20 mouse cellular contexts compared by ENCODE assay signal in the genomic region with DNA sequence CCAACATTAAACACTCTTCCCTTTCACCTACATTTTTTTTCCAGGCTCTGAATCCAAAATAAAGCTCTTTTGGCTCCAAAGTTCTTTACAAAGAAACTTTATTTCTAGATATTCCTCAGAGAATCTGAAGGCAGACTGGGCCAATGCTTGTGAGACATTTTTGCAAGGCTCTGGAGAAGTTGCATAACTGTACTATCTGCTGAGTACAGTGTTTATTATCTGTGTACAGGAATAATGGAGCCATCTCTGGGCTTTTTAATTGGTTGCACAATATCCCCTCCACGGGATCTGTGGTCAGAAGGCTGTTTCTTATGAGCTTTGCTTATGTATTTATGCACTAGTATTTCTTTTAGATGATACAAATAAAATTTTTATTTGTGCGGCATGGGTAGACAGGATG. TPM values are rescaled to one million over a fixed set of nuclear protein-coding genes. Genes with fewer than 3 reads are reported as not detected.
A peak's percentile ranks its signal among the peaks of the same experiment; 100 is the strongest.
DNase-seq lines count a peak whose midpoint lies in the region; ATAC-seq and TF ChIP-seq lines count a peak whose summit lies in the region.
"Had no signal": no experiment of that assay in that cellular context is flagged by ENCODE, and none has a peak within 500 bp of the region (broad histone marks: within the 10 kb centered on the region; RNA-seq: fewer than 3 reads in every experiment).

No protein-coding gene starts in this region.

- H3K4me2 ChIP-seq in kidney, embryonic 16.5 days (replicated peaks; ENCODE audit: low read depth, low read length): no peak overlapping the region
- H3K4me2 ChIP-seq: embryonic facial prominence, embryonic 12.5 days; hindbrain, embryonic 14.5 days; liver, embryonic 11.5 days; midbrain, embryonic 13.5 days had no signal

- H3K4me3 ChIP-seq in kidney, embryonic 16.5 days (ENCODE audit: low read length): no peak overlapping the region
- no peak overlapping the region for H3K4me3 ChIP-seq in forebrain, embryonic 10.5 days
- H3K4me3 ChIP-seq in thymus, adult 2 months (ENCODE audit: control insufficient read depth, insufficient read depth, low read length): no peak overlapping the region
- H3K4me3 ChIP-seq: embryonic facial prominence, embryonic 12.5 days; midbrain, embryonic 13.5 days had no signal

- no peaks in the 10 kb centered on the region for H3K36me3 ChIP-seq in kidney, embryonic 16.5 days (ENCODE audit: insufficient read depth, low read length)
- H3K36me3 ChIP-seq in forebrain, embryonic 10.5 days (replicated peaks): no peaks in the 10 kb centered on the region
- H3K36me3 ChIP-seq in thymus, adult 2 months (ENCODE audit: control insufficient read depth, insufficient read depth, low read length): no peaks in the 10 kb centered on the region
- H3K36me3 ChIP-seq: embryonic facial prominence, embryonic 12.5 days; midbrain, embryonic 13.5 days had no signal

- DNase-seq in gastrocnemius, adult 18-20 months (ENCODE audit: low spot score): peak; percentile 4
- DNase-seq in gastrocnemius, adult 8-10 months (ENCODE audit: low spot score in 2 of 2): no peak
- no peak for DNase-seq in kidney, adult 18-20 months
- DNase-seq in 3T3-L1 (ENCODE audit: low read depth, low spot score): peak; percentile 7
- peak; percentile 24 for DNase-seq in fibroblast of lung, adult 2 months (ENCODE audit: low read depth)
- no peak for DNase-seq in forebrain, embryonic 10.5 days (ENCODE audit: extremely low spot score, low spot score)
- DNase-seq in thymus, adult 2 months: no peak
- DNase-seq: adrenal gland, postnatal 10 days; cerebellum, adult 2 months; forebrain, postnatal 0 days; gastrocnemius, postnatal 25 days; left cerebral cortex, postnatal 4 days; retina, postnatal 1 day; thymus, postnatal 4 days had no signal

- WGBS in kidney, embryonic 16.5 days: 66% methylated on average over 2 of the region's 2 CpGs
- WGBS in forebrain, embryonic 10.5 days: 90% methylated on average over 2 of the region's 2 CpGs
- 74% methylated on average over 2 of the region's 2 CpGs for WGBS in thymus, adult 2 months

- H3K9ac ChIP-seq in kidney, embryonic 16.5 days (replicated peaks; ENCODE audit: low read length): no peak overlapping the region
- H3K9ac ChIP-seq: embryonic facial prominence, embryonic 12.5 days; forebrain, postnatal 0 days; hindbrain, embryonic 14.5 days; midbrain, embryonic 13.5 days had no signal

- H3K4me1 ChIP-seq in kidney, embryonic 16.5 days (ENCODE audit: insufficient read depth, low read length): no peaks in the 10 kb centered on the region
- no peaks in the 10 kb centered on the region for H3K4me1 ChIP-seq in forebrain, embryonic 10.5 days
- no peaks in the 10 kb centered on the region for H3K4me1 ChIP-seq in thymus, adult 2 months (replicated peaks; ENCODE audit: control insufficient read depth, insufficient read depth, low read length)
- H3K4me1 ChIP-seq: embryonic facial prominence, embryonic 12.5 days had no signal

- TF ChIP-seq CTCF in thymus, adult 2 months (IDR thresholded peaks at IDR 0.05; ENCODE audit: borderline replicate concordance, control insufficient read depth, extremely low read depth, insufficient read depth, low read length, poor library complexity): no peak

- H3K9me3 ChIP-seq in kidney, embryonic 16.5 days (ENCODE audit: low read length): no peaks in the 10 kb centered on the region
- no peaks in the 10 kb centered on the region for H3K9me3 ChIP-seq in forebrain, embryonic 10.5 days
- H3K9me3 ChIP-seq: embryonic facial prominence, embryonic 12.5 days; midbrain, embryonic 13.5 days had no signal

- 0 out of 2 replicates have a peak overlapping the region, but pooled peaks have one; percentile 17 for H3K27ac ChIP-seq in kidney, embryonic 16.5 days (ENCODE audit: low read length)
- no peak overlapping the region for H3K27ac ChIP-seq in forebrain, embryonic 10.5 days
- H3K27ac ChIP-seq in thymus, adult 2 months (ENCODE audit: control insufficient read depth, insufficient read depth, low read length): no peak overlapping the region
- H3K27ac ChIP-seq: embryonic facial prominence, embryonic 12.5 days; hindbrain, embryonic 14.5 days; midbrain, embryonic 13.5 days had no signal

- TF ChIP-seq POLR2A in thymus, adult 2 months (IDR thresholded peaks at IDR 0.05; ENCODE audit: control insufficient read depth, extremely low read depth, insufficient read depth, low read length, poor library complexity): no peak

- H3K27me3 ChIP-seq in kidney, embryonic 16.5 days (ENCODE audit: insufficient read depth, low read length): no peaks in the 10 kb centered on the region
- no peaks in the 10 kb centered on the region for H3K27me3 ChIP-seq in forebrain, embryonic 10.5 days (ENCODE audit: poor library complexity, severe bottlenecking)
- H3K27me3 ChIP-seq in thymus, adult 2 months (ENCODE audit: control insufficient read depth, insufficient read depth, low read length): no peaks in the 10 kb centered on the region
- H3K27me3 ChIP-seq: embryonic facial prominence, embryonic 12.5 days; midbrain, embryonic 13.5 days had no signal

- ATAC-seq in kidney, embryonic 16.5 days (ENCODE audit: low FRiP score, low TSS enrichment): no peak
- ATAC-seq: forebrain, postnatal 0 days; intestine, postnatal 0 days; midbrain, embryonic 13.5 days had no signal

RNA-seq across cellular contexts. Expression of a gene that starts 54.9 kb away (rescaled TPM):
- total RNA-seq in gastrocnemius, adult 18-20 months (2021): under 1 TPM; 0.31 to 0.32 TPM
- under 1 TPM in 3 of 4 experiments, not detected in 1; 0.19 to 0.44 (median 0.40) TPM for total RNA-seq in gastrocnemius, adult 8-10 months (2022)
- polyA plus RNA-seq in kidney, embryonic 16.5 days (2015; fragmentation: Nextera tagmentation; extraction: Ambion mirVana): 4.5 and 5.2 TPM in 2 replicates
- polyA plus RNA-seq in forebrain, embryonic 10.5 days (2016; fragmentation: Nextera tagmentation; extraction: Ambion mirVana): 0.93 and 1.1 TPM in 2 replicates
- polyA plus RNA-seq in thymus, adult 2 months (2012; rRNA removed): 28.4 and 29.0 TPM in 2 replicates

Comparison
In these comparisons a context has a peak if more than half of its experiments do, and no peak if none do; other contexts are left out.
1. DNase-seq: peak in gastrocnemius, adult 18-20 months (single experiment), 3T3-L1 (single experiment) and fibroblast of lung, adult 2 months (single experiment); none in gastrocnemius, adult 8-10 months (0 of 2), kidney, adult 18-20 months (single experiment), forebrain, embryonic 10.5 days (single experiment) and thymus, adult 2 months (single experiment).